Mouse (Mus musculus) E14TG2a.4 (cell line): ENCODE data around the gene Dnajc9.

ENCODE experiments used
- H3K27me3 ChIP-seq: 2 replicates; pipeline ENCODE4 v1.6.1; 2014; ENCODE audit warnings: low read length, control low read depth; ENCODE audit not compliant: insufficient read depth
- H3K36me3 ChIP-seq: 2 replicates; pipeline ENCODE4 v1.6.1; 2014; ENCODE audit warnings: low read length, control low read depth; ENCODE audit not compliant: insufficient read depth
- H3K4me1 ChIP-seq: replicated peaks from 2 replicates; pipeline ENCODE4 v1.6.1; 2014; ENCODE audit warnings: low read depth, low read length, control low read depth
- H3K4me3 ChIP-seq: replicated peaks from 2 replicates; pipeline ENCODE4 v1.5.1; 2014; ENCODE audit warnings: mild to moderate bottlenecking, low read length
- H3K9me3 ChIP-seq: 2 replicates; pipeline ENCODE4 v1.6.1; 2014; ENCODE audit warnings: low read length, control low read depth
- CTCF ChIP-seq: conservative IDR thresholded peaks from 2 replicates; pipeline ENCODE4 v1.5.1; 2014; ENCODE audit warnings: low read length
- NANOG ChIP-seq: IDR thresholded peaks from 2 replicates; pipeline ENCODE4 v1.6.1; 2014; ENCODE audit warnings: borderline replicate concordance, low read length, mixed read lengths
- POU5F1 ChIP-seq: IDR thresholded peaks from 2 replicates; pipeline ENCODE4 v1.6.1; 2014; ENCODE audit warnings: low read length, borderline replicate concordance

Dnajc9 gene

DNA sequence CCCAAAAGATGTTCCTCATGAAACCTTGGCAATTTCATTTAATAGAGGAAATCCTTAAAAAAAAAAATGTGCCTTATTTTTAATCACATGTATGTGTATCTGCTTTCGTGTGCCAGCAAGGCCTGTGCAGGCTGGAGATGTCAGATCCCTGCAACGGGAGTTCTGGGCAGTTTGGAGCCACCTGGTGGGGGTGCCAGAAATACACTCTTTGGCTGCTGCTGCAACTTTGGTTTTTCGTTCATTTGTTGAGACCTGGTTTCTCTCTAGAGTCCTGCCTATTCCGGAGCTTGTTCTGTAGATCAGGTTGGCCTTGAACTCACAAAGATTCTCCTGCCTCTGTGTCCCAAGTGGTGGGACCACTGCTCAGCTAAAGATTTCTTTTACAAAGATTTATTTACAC lies 10.2 kb upstream of the Dnajc9 start:
- TF ChIP-seq POU5F1, result no peak
- TF ChIP-seq CTCF, result peak; percentile 33
- no peak for TF ChIP-seq NANOG
- H3K27me3 ChIP-seq, result no peaks in the 10 kb centered on the region
- H3K4me3 ChIP-seq, result no peak overlapping the region
- H3K36me3 ChIP-seq, result no peaks in the 10 kb centered on the region
- H3K4me1 ChIP-seq, result peaks cover 24% of the 10 kb centered on the region
- no peaks in the 10 kb centered on the region for H3K9me3 ChIP-seq

DNA sequence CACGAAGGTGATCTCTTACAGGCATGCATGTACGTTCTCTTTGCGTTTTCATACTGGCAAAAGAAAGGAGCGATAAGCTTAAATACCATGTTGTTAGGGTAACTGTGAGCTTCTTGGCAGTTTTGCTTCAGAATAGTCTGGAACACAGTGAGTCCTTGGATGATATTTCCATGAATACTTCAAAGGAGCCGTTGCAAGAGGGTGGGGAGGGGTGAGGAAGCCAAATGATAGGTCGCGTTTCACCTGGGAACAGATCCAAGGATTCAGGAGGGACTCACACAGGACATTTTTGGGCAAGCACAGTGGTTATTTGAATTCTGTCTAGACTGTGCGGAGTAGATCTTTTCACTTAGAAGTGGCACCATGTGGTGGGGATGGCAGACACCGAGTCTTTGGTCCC lies 8.5 kb upstream of the Dnajc9 start:
- Histone ChIP-seq H3K4me1 (peaks cover 27% of the 10 kb centered on the region), H3K4me3 (no peak overlapping the region), H3K36me3 (no peaks in the 10 kb centered on the region), H3K27me3 (no peaks in the 10 kb centered on the region), H3K9me3 (no peaks in the 10 kb centered on the region)
- TF ChIP-seq POU5F1, result no peak
- no peak for TF ChIP-seq CTCF

DNA sequence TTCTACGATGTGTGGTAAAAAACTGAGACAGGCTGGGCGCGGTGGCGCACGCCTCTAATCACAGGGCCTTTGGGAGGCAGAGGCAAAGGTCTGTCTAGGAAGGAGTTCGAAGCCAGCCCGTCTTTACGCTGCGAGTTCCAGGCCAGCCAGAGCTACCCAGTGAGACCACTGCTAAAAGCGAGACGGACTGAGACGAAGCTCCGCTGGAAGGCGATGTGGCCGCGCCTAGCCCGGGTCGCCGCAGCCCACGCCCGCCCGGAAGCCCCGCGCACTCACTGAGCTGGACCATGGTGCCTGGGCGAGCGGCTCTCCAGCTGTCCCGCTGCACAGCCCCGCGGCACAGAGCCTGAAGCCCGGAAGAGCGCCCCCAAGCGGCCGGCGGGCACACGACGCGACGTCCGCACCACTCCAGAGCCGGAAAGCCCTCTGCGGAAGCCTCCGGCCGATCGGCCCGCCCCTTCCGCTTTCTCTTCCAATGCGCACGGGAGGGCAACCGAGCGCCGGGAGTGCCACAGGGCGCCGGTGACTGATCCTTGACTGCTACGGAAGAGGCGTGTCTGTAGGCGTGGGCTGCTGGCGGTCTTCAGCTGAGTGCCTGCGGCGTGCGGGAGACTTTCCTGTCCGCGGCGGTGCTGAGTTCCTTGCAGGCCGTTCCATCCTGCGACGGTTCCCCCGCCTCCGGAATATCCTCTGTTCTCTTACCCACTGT lies 4.6 kb upstream of the Dnajc9 start, which contains the start of gene Mrps16:
TSS of gene Mrps16 (minus strand) at position 430 of the 709 bp plus-strand sequence.
- peaks cover 51% of the 10 kb centered on the region for H3K4me1 ChIP-seq
- TF ChIP-seq NANOG, result no peak
- TF ChIP-seq CTCF, result no peak
- TF ChIP-seq POU5F1, result no peak
- peak within 1 kb of the TSS; percentile 92 for H3K4me3 ChIP-seq
- H3K9me3 ChIP-seq, result no peaks in the 10 kb centered on the region
- peaks cover 27% of the 10 kb centered on the region for H3K36me3 ChIP-seq
- H3K27me3 ChIP-seq, result no peaks in the 10 kb centered on the region

DNA sequence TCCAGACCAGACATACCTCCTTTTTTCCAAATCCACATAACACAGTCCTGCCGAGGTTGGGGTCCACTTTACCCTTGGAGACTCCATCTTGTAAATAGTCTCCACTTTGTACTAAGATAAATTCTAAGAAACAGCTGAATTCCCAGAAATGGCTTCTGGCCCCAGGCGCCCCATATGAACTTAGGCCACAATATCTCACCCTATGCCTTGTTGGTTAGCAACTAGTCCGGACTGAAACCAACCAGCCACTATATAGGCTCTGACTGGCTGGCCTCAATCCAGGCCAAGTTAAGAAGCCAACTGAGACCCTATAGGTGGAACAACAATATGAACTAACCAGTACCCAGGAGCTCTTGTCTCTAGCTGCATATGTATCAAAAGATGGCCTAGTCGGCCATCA lies 3.6 kb upstream of the Dnajc9 start:
- peaks cover 33% of the 10 kb centered on the region for H3K36me3 ChIP-seq
- TF ChIP-seq CTCF (no peak), NANOG (no peak), POU5F1 (no peak)
- H3K4me3 ChIP-seq, result peak overlapping the region; percentile 92
- H3K9me3 ChIP-seq, result no peaks in the 10 kb centered on the region
- no peaks in the 10 kb centered on the region for H3K27me3 ChIP-seq
- H3K4me1 ChIP-seq, result peaks cover 50% of the 10 kb centered on the region

DNA sequence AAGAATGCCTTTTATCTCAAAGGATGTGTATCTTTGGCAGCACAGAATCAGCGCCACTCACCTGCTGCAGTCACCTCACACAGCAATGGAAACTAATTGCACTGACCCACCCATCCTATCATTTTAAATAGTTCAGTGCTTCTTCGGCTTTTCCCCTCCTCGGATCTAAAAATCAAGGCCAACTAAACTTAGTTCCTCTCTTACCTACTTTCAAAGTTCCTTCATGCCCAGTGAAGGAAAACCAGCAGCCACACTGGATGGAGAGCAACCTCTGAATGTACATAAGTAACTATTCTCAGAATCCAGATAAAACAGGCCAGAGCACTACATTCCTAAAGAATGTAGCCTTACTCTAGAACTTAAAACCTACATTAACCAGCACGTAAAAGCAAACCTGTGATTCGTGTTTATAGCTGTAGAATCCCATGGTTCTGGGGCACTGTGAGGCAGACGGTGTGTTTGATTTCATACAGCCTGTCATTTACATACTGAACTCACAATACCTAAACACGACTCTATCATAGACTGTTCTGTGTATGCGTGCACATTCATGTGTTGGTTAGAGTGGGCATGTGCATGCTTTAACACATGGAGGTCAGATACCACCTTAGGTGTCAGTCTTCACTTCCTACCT lies 853 bp upstream of the Dnajc9 start:
- H3K9me3 ChIP-seq, result no peaks in the 10 kb centered on the region
- no peaks in the 10 kb centered on the region for H3K27me3 ChIP-seq
- H3K4me1 ChIP-seq, result peaks cover 58% of the 10 kb centered on the region
- peak overlapping the region; percentile 93 for H3K4me3 ChIP-seq
- H3K36me3 ChIP-seq, result peaks cover 60% of the 10 kb centered on the region
- no peak for TF ChIP-seq NANOG
- TF ChIP-seq POU5F1, result no peak
- no peak for TF ChIP-seq CTCF

DNA sequence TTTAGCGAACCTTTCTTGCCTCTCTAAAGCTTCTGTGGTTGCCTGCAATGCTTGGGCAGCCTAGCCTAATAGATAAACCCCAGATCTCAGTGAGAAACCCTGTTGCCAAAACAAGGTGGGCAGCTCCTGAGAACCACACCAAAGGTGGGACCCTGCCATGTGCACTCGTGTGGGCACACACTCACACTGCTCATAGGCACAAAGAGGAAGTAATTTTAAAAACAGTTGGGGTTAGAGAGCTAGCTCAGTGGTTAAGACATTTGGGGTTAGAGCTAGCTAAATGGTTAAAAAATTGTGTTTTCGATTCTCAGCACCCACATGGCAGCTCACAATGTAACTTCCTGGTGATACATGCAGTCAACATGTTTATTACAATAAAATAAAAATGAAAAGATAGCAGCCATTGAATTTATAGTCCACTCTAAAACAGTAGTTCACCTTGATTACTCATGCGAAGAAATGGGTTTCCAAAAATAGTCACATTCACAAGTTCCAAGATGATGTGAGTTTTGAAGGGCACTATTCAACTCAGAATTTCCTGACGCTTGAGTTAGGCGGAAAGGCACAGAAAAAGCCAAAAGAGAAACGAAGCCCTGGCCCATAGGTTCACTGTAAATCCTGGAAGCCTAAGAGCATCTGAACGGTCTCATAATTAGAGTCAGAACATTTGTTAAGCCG lies 8.8 kb downstream of the Dnajc9 start:
- peaks cover 60% of the 10 kb centered on the region for H3K36me3 ChIP-seq
- TF ChIP-seq NANOG (no peak), CTCF (no peak), POU5F1 (no peak)
- no peaks in the 10 kb centered on the region for H3K27me3 ChIP-seq
- no peak overlapping the region for H3K4me3 ChIP-seq
- H3K9me3 ChIP-seq, result 0 out of 2 replicates have a peak, but pooled peaks cover 6% of the 10 kb centered on the region
- H3K4me1 ChIP-seq, result peaks cover 5% of the 10 kb centered on the region

DNA sequence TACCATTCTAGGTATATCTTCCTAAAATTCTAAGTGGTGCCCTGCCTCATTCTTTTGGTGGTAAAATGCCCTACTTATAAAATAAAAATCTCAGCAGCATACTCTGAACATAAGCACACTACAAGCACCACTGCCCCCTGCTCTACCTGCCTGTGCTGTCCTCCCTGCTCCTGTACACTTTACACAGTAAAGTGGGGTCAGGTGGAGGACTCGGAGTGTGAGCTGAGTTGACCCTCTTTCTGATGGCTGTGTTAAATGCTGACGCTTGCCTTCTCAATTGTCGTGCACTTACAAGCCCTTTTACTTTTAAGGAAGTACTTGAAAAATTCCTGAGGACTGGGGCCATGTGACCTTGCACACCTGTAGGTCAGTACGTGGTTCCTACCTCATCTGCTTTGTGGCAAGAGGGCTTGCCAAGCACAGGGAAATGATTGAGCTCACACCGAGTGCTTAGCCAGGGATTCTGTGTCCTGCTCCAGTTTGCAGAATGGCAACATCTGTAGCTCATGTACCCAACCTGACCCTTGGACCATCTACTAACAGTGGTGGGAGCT lies 9.5 kb downstream of the Dnajc9 start:
- peaks cover 58% of the 10 kb centered on the region for H3K36me3 ChIP-seq
- H3K27me3 ChIP-seq, result no peaks in the 10 kb centered on the region
- no peak overlapping the region for H3K4me3 ChIP-seq
- H3K9me3 ChIP-seq, result peaks cover 10% of the 10 kb centered on the region
- no peak for TF ChIP-seq NANOG
- TF ChIP-seq POU5F1, result no peak
- TF ChIP-seq CTCF, result no peak
- peaks cover 5% of the 10 kb centered on the region for H3K4me1 ChIP-seq
